Mouse (Mus musculus): ENCODE data around the gene Rtl10.

DNA sequence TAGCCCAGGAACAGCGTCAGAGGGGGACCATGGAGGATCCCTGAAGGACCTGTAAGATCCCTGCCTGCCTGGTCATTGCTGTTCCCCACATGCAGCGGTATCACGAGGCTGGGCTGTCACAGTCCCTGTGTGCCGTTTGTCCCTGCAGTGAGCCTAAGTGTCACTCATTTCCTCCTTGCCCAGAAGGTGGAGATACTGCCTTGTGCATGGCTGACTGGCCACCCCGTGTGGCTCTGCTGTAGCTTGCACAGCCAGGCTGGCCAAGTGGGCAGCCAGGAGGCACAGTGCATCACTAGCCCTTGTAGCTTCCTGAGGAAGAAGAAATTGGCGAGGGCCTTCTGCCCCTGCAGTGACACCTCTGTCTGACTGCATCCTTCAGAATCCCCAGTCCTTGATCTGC lies 20.7 kb upstream of the Rtl10 start:
- TF ChIP-seq CTCF (IDR thresholded peaks at IDR 0.05; ENCODE audit: extremely low read depth, insufficient read length, insufficient replicate concordance, low read depth, low read length) = no peak
- no peak for TF ChIP-seq POLR2A (IDR thresholded peaks at IDR 0.05; ENCODE audit: low read depth, low read length)

All from small intestine, adult 2 months (tissue).